Mouse (Mus musculus) mature B cell (primary cell): ENCODE results near the gene Gopc.
"Not testable (repeated sequence)": the region's sequence is repeated elsewhere in the genome, so short reads cannot be mapped to it uniquely, and the experiment has no call there.

Experiments used
- in situ Hi-C: fragments of 300-500 bp; cut with MboI; formaldehyde crosslinking; loops from 2 replicates; pipeline ENCODE4 v1.14.3; 2019

The Gopc gene

GRCm38 (mm10) chr10:52302271-52302670, 79.7 kb downstream of the Gopc start:
- in situ Hi-C loops, result no loop called here

- in situ Hi-C loops, result no loop called here
Observed at GRCm38 (mm10) chr10:52301766-52302165, 80.2 kb downstream of the Gopc start.

DNA sequence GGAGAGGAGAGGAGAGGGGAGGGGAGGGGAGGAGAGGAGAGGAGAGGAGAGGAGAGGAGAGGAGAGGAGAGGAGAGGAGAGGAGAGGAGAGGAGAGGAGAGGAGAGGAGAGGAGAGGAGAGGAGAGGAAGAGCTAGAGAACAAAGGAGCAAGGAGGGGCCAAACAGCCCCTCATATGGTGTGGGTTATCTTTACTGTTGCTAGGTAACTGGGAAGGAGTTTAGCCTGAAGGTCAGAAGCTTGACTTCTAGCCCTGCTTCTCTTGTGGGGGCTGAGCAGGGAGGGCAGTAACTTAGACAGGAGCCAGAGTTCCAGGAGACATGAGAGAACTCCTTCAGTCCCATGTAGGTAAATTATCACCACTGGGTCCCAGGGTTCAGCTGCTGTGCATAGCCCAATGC, 83.4 kb downstream of the Gopc start:
- in situ Hi-C loops, result not testable (repeated sequence)

- in situ Hi-C loops, result no loop called here
Observed at GRCm38 (mm10) chr10:52295934-52296333, 86.0 kb downstream of the Gopc start.

- in situ Hi-C loops, result no loop called here
Observed at GRCm38 (mm10) chr10:52293921-52294577, 87.9 kb downstream of the Gopc start.

- in situ Hi-C loops, result not testable (repeated sequence)
Observed at GRCm38 (mm10) chr10:52292391-52292790, 89.5 kb downstream of the Gopc start.

DNA sequence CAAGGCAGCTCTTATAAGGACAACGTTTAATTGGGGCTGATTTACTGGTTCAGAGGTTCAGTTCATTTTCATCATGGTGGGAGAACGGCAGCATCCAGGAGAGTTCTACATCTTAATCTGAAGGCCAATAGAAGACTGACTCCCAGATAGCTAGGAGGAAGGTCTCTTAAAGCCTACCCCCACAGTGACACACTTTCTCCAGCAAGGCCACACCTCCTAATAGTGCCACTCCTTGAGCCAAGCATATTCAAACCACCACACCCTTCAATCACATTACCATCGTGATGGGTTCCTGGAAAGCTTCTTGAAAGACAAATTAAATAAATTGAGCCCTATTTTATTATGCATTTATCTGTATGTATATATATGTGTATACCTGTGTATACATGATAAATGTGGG, 92.7 kb downstream of the Gopc start:
- in situ Hi-C loops, result no loop called here

- in situ Hi-C loops, result no loop called here
Observed at GRCm38 (mm10) chr10:52287852-52288533, 93.9 kb downstream of the Gopc start.
